Mouse (Mus musculus): ENCODE measurements around the gene Chd2. TPM values are rescaled to one million over a fixed set of nuclear protein-coding genes. Genes with fewer than 3 reads are reported as not detected.

Chd2 gene
- polyA plus RNA-seq, 1 experiment from 2014 or later = 61.0 TPM

- Histone ChIP-seq H3K4me3 (ENCODE audit: low read depth, low read length) (peak overlapping the region; percentile 100), H3K4me1 (replicated peaks; ENCODE audit: control insufficient read depth, insufficient read depth, low read length) (peaks cover 4% of the 10 kb centered on the region; the same call in 1 of the 2 replicates), H3K4me2 (ENCODE audit: low read depth, low read length, severe bottlenecking) (peak overlapping the region; percentile 65), H3K27me3 (ENCODE audit: control insufficient read depth, insufficient read depth, low read length) (no peaks in the 10 kb centered on the region), H3K36me3 (ENCODE audit: control insufficient read depth, insufficient read depth, low read length) (no peaks in the 10 kb centered on the region), H3K27ac (ENCODE audit: low read depth, low read length) (peak overlapping the region; percentile 100), H3K9me3 (ENCODE audit: control insufficient read depth, low read length) (no peaks in the 10 kb centered on the region), H3K9ac (ENCODE audit: low read length) (peak overlapping the region; percentile 100)
- DNase-seq (ENCODE audit: low spot score) = peak; percentile 100
- under 1% methylated on average over 59 of the region's 60 CpGs for WGBS
- peak; percentile 100 for ATAC-seq (replicated peaks; ENCODE audit: low FRiP score)
Measured at GRCm38 (mm10) chr7:73558293-73559169, 16.9 kb upstream of the Chd2 start.

- Histone ChIP-seq H3K36me3 (ENCODE audit: control insufficient read depth, insufficient read depth, low read length) (no peaks in the 10 kb centered on the region), H3K4me1 (replicated peaks; ENCODE audit: control insufficient read depth, insufficient read depth, low read length) (peaks cover 4% of the 10 kb centered on the region; the same call in 1 of the 2 replicates), H3K27ac (ENCODE audit: low read depth, low read length) (peak overlapping the region; percentile 100), H3K27me3 (ENCODE audit: control insufficient read depth, insufficient read depth, low read length) (no peaks in the 10 kb centered on the region), H3K4me3 (ENCODE audit: low read depth, low read length) (peak overlapping the region; percentile 100), H3K9ac (ENCODE audit: low read length) (peak overlapping the region; percentile 100), H3K9me3 (ENCODE audit: control insufficient read depth, low read length) (no peaks in the 10 kb centered on the region), H3K4me2 (ENCODE audit: low read depth, low read length, severe bottlenecking) (0 out of 2 replicates have a peak overlapping the region, but pooled peaks have one; percentile 24)
- peak; percentile 79 for DNase-seq (ENCODE audit: low spot score)
- ATAC-seq (replicated peaks; ENCODE audit: low FRiP score) = no peak; the same call in 1 of the 2 replicates
- WGBS = under 1% methylated on average over 77 of the region's 80 CpGs
Measured at GRCm38 (mm10) chr7:73557671-73558265, 16.1 kb upstream of the Chd2 start.

- Histone ChIP-seq H3K4me2 (ENCODE audit: low read depth, low read length, severe bottlenecking) (peak overlapping the region; percentile 45; the same call in 1 of the 2 replicates), H3K4me1 (replicated peaks; ENCODE audit: control insufficient read depth, insufficient read depth, low read length) (peaks cover 4% of the 10 kb centered on the region; the same call in 1 of the 2 replicates), H3K4me3 (ENCODE audit: low read depth, low read length) (peak overlapping the region; percentile 100), H3K36me3 (ENCODE audit: control insufficient read depth, insufficient read depth, low read length) (no peaks in the 10 kb centered on the region), H3K9ac (ENCODE audit: low read length) (peak overlapping the region; percentile 100), H3K27ac (ENCODE audit: low read depth, low read length) (peak overlapping the region; percentile 100), H3K27me3 (ENCODE audit: control insufficient read depth, insufficient read depth, low read length) (no peaks in the 10 kb centered on the region), H3K9me3 (ENCODE audit: control insufficient read depth, low read length) (no peaks in the 10 kb centered on the region)
- DNase-seq (ENCODE audit: low spot score) = no peak
- under 1% methylated on average over 25 of the region's 25 CpGs for WGBS
- no peak for ATAC-seq (replicated peaks; ENCODE audit: low FRiP score)
Measured at GRCm38 (mm10) chr7:73556688-73557667, 15.3 kb upstream of the Chd2 start.

GRCm38 (mm10) chr7:73555918-73556580 is 14.4 kb upstream of the Chd2 start:
- WGBS = 25% methylated on average over 4 of the region's 4 CpGs
- H3K4me2 ChIP-seq (ENCODE audit: low read depth, low read length, severe bottlenecking) = peak overlapping the region; percentile 45
- H3K9me3 ChIP-seq (ENCODE audit: control insufficient read depth, low read length) = no peaks in the 10 kb centered on the region
- ATAC-seq (replicated peaks; ENCODE audit: low FRiP score) (no peak), DNase-seq (ENCODE audit: low spot score) (no peak)
- H3K9ac ChIP-seq (ENCODE audit: low read length) = no peak overlapping the region; the same call in 1 of the 2 replicates
- no peaks in the 10 kb centered on the region for H3K27me3 ChIP-seq (ENCODE audit: control insufficient read depth, insufficient read depth, low read length)
- H3K27ac ChIP-seq (ENCODE audit: low read depth, low read length) = no peak overlapping the region
- peak overlapping the region; percentile 100 for H3K4me3 ChIP-seq (ENCODE audit: low read depth, low read length)
- H3K4me1 ChIP-seq (replicated peaks; ENCODE audit: control insufficient read depth, insufficient read depth, low read length) = peaks cover 2% of the 10 kb centered on the region; the same call in 1 of the 2 replicates
- H3K36me3 ChIP-seq (ENCODE audit: control insufficient read depth, insufficient read depth, low read length) = no peaks in the 10 kb centered on the region

- Histone ChIP-seq H3K27ac (ENCODE audit: low read depth, low read length) (no peak overlapping the region), H3K36me3 (ENCODE audit: control insufficient read depth, insufficient read depth, low read length) (no peaks in the 10 kb centered on the region; the same call in 1 of the 2 replicates), H3K9me3 (ENCODE audit: control insufficient read depth, low read length) (no peaks in the 10 kb centered on the region), H3K4me1 (replicated peaks; ENCODE audit: control insufficient read depth, insufficient read depth, low read length) (peaks cover 2% of the 10 kb centered on the region; the same call in 1 of the 2 replicates), H3K4me2 (ENCODE audit: low read depth, low read length, severe bottlenecking) (no peak overlapping the region), H3K27me3 (ENCODE audit: control insufficient read depth, insufficient read depth, low read length) (no peaks in the 10 kb centered on the region), H3K9ac (ENCODE audit: low read length) (no peak overlapping the region), H3K4me3 (ENCODE audit: low read depth, low read length) (no peak overlapping the region)
- no peak for ATAC-seq (replicated peaks; ENCODE audit: low FRiP score)
- DNase-seq (ENCODE audit: low spot score) = no peak
- WGBS = 77% methylated on average over 2 of the region's 2 CpGs
Measured at GRCm38 (mm10) chr7:73554849-73555248, 13.2 kb upstream of the Chd2 start.

GRCm38 (mm10) chr7:73553160-73553559 is 11.5 kb upstream of the Chd2 start:
- H3K36me3 ChIP-seq (ENCODE audit: control insufficient read depth, insufficient read depth, low read length) = peaks cover 6% of the 10 kb centered on the region; the same call in 1 of the 2 replicates
- H3K9ac ChIP-seq (ENCODE audit: low read length) = no peak overlapping the region
- WGBS = 89% methylated on average over 2 of the region's 2 CpGs
- no peaks in the 10 kb centered on the region for H3K4me1 ChIP-seq (replicated peaks; ENCODE audit: control insufficient read depth, insufficient read depth, low read length)
- ATAC-seq (replicated peaks; ENCODE audit: low FRiP score) (no peak), DNase-seq (ENCODE audit: low spot score) (no peak)
- no peak overlapping the region for H3K4me3 ChIP-seq (ENCODE audit: low read depth, low read length)
- no peak overlapping the region for H3K4me2 ChIP-seq (ENCODE audit: low read depth, low read length, severe bottlenecking)
- no peaks in the 10 kb centered on the region for H3K9me3 ChIP-seq (ENCODE audit: control insufficient read depth, low read length)
- no peak overlapping the region for H3K27ac ChIP-seq (ENCODE audit: low read depth, low read length)
- H3K27me3 ChIP-seq (ENCODE audit: control insufficient read depth, insufficient read depth, low read length) = no peaks in the 10 kb centered on the region

GRCm38 (mm10) chr7:73552054-73552750 is 10.6 kb upstream of the Chd2 start:
- Histone ChIP-seq H3K4me3 (ENCODE audit: low read depth, low read length) (no peak overlapping the region), H3K36me3 (ENCODE audit: control insufficient read depth, insufficient read depth, low read length) (peaks cover 8% of the 10 kb centered on the region; the same call in 1 of the 2 replicates), H3K4me2 (ENCODE audit: low read depth, low read length, severe bottlenecking) (no peak overlapping the region; the same call in 1 of the 2 replicates), H3K27me3 (ENCODE audit: control insufficient read depth, insufficient read depth, low read length) (no peaks in the 10 kb centered on the region), H3K9me3 (ENCODE audit: control insufficient read depth, low read length) (no peaks in the 10 kb centered on the region), H3K4me1 (replicated peaks; ENCODE audit: control insufficient read depth, insufficient read depth, low read length) (no peaks in the 10 kb centered on the region), H3K27ac (ENCODE audit: low read depth, low read length) (no peak overlapping the region), H3K9ac (ENCODE audit: low read length) (no peak overlapping the region)
- 89% methylated on average over 7 of the region's 7 CpGs for WGBS
- ATAC-seq (replicated peaks; ENCODE audit: low FRiP score) (no peak), DNase-seq (ENCODE audit: low spot score) (no peak)

Data from forebrain, embryonic 11.5 days (tissue).